Mouse (Mus musculus): ENCODE results near the gene Chn2.

GRCm38 (mm10) chr6:54042142-54042541, 2.8 kb downstream of the Chn2 start:
- no peak for TF ChIP-seq POLR2A (IDR thresholded peaks at IDR 0.05; ENCODE audit: low read depth, low read length)
- TF ChIP-seq CTCF (conservative IDR thresholded peaks at IDR 0.05; ENCODE audit: insufficient read depth, insufficient read length, low read depth, low read length): no peak

All from kidney, adult 2 months (tissue).